Mouse (Mus musculus) lung, postnatal 14 days (tissue): ENCODE results near the gene Syne4.

ENCODE experiments used
- DNase-seq: peaks from one replicate; pipeline ENCODE4 v3.0.0; 2021

Syne4 gene

GRCm38 (mm10) chr7:30332622-30333259 is 18.1 kb downstream of the Syne4 start:
- no peak for DNase-seq

DNA sequence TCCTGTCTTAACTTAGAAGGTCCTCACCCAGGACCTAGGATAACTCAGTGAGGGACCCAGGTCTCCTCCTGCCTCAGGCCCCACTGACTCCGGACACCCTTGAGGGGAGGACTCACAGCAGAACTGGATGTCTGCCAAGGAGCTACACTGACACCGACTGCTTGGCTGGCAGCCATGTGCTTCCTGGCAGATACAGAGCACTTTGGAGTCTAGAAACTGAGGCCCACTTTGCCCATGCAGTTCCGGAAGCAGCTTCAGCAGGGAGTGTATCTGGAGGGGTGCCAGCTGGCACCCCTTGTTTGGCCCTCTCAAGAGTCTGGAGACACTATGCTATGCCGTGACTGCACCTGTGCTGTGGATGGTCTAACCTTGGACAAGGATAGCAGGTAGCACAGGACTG is 18.8 kb downstream of the Syne4 start:
- peak; percentile 74 for DNase-seq

DNA sequence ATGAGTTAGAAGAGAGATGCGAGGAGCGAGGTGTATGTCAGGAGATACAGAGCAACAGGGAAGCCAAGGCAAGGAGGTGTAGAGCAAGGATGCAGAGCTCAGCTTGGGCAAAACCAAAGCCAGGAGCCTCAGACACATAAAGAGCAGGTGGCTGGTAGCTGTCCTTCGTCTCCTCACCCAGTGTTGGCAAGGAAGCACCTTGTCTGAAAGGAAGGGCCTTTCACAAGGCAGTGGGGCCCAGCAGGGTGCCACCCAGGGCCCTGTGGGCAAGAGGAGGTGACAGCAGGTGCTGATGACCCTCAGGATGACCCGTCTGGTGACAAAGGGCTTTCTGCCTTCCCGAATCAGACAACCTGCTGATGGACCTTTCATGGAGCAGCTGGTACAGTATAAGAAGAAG is 20.0 kb downstream of the Syne4 start:
- no peak for DNase-seq

DNA sequence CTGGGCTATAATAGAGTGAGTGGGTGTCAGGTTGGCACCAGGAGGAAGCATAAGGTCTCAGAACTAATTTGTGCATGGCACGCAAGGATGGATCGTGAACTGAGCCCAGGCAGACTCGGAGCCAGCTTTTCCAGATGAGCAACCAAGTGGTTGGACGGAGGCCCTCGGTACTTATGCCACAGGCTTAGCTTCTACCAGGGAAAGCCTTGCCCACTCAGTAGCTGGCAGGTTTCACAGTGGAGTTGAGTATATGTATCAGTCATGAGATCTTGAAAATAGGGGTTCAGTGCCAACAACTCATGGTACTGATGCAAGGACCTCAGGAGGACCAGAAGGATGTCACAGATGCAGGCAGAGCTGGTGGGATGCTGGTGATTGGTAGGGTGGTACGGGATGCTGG is 21.1 kb downstream of the Syne4 start:
- DNase-seq = no peak

DNA sequence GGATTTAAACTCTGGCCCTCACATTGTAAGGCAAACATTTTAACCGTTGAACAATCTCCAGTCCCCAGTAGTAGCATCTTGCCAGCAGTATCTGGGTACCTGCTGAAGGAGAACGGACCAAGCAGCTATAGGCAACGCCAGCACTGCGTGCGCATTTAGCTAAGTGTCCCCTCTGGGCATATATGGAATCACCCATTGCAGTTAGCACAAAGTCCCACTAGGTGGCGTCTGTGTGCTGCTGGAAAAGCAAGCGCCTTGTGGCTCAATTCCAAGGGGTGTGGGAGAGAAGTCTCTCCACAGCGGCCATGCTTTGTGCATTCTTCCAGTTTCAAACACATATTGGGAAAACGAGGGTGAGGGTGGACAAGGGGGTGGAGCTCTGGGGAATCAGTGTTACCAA is 21.8 kb downstream of the Syne4 start:
- DNase-seq = peak; percentile 90

- no peak for DNase-seq
Observed at GRCm38 (mm10) chr7:30339432-30340109, 25.0 kb downstream of the Syne4 start.

DNA sequence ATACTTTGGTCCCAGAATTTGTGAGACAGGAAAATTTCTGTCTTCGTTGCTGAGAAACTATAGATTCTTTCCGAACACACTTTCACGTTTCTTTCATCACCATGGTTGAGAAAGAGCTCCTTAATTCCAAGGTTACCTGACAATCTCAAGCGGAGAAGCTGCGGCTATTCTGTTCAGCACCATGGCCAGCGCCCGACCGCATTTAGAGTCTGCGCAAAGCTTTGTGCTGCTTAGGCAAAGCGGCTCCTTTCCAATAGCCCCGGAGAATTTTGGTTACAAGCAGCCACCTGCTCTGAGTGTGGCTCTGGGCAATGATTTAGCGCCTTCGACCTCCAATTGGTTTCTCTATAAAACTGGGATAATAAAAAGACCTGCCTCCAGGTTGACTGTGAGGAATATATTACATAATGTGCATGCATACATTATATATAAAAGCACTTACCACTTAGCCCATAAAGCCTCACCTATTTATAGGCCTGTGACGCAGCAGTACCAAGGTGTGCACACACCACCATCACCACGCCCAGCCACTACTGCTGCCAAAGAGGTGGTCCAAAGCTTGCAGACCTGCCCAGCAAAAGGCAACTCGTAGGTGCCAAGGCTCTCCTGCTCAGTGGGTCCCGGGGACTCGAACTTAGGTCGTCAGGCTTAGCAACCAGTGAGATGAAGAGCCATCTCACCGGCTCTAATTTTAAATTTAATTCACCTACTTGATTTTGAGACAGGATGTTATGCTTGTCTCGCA is 32.2 kb downstream of the Syne4 start:
- peak; percentile 82 for DNase-seq

GRCm38 (mm10) chr7:30347828-30348227 is 33.2 kb downstream of the Syne4 start:
- DNase-seq = peak; percentile 59

- peak; percentile 80 for DNase-seq
Observed at GRCm38 (mm10) chr7:30353279-30353822, 38.7 kb downstream of the Syne4 start.

- DNase-seq = no peak
Observed at GRCm38 (mm10) chr7:30354059-30354458, 39.5 kb downstream of the Syne4 start.

DNA sequence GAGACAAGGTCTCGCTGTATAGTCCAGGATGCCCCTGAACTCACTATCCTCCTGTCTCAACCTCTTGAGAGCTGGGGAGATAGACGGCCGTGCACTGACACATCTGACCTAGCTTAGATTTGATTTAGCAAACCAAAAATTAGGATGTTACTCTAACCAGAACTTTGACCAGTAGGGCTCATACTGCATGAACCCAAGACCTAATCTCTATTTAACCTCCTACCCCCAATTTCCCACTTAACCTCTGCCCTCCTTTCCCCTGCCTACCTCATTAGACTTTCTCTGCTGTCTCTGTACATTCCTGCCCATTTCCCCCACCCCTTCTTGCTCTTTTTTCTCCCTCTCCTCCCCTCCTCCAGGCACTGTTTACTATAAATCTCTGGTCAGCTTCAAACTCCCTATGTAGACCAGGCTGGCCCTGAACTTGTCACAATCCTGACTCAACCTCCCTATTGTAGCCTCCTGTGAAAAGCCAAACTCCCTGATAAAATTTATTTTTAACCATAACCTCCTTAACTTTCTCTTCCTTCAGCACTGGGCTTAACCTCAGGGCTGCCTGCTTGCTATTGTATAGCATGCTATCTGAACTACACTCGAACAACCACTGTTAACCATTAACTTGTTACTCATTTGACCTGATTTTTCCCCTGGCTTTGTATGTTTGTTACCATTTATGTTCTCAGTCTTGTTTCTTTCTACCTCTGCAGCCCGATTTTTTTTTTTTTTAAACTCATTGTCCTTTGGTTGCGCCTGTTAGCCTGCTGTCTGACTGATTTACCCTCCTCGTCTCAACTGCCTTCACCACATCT is 44.0 kb downstream of the Syne4 start:
- DNase-seq = no peak

DNA sequence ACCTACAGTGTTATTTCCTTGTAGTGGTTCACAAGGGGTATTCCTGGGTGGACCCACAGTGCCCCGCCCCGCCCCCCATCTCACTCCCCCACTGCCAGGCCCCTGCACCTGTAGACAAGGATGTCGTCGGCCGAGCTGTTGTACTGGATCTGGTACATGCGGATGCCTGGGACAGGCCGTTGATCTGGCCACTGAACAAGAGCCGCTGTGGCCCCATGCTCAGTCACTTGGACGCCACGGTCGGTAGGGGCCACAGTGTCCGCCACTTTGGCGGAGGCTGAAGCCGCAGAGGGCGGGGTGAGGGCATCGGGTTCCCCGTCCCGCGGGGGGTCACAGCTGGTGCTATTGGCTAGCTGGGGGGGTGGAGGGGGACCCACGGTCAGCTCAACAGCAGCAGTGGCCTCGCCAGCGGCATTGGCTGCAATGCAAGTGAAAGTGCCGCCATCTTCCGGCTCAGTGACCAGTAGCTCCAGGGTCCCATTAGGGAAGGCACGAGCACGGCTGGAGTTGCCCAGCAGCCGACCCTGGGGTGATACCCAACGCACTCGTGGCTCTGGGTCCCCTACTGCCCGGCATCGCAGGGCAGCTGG is 44.8 kb downstream of the Syne4 start:
- no peak for DNase-seq

DNA sequence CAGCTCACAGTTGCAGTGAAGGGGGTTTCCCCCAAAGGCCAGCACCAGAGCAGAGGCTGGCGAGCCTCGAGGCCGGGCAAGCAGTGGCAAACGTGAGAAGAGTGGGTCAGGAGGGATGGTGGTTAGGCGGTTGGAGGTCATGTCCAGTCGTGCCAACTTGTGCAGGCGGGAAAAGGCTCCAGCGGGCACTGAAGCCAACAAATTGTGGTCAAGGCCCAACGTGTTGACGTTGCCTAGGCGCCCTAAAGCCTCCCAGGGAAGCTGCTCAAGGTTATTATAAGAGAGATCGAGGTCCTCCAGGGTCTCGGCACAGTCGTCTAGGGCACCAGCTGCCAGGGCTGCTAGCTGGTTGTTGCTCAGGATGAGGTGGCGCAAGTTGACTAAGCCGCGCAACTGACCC is 45.4 kb downstream of the Syne4 start:
- no peak for DNase-seq

GRCm38 (mm10) chr7:30362652-30363343 is 48.2 kb downstream of the Syne4 start, which contains the start of gene Lrfn3:
Gene Lrfn3, minus strand, starts transcription at chr7:30362772.
- peak; percentile 41 for DNase-seq

GRCm38 (mm10) chr7:30363344-30363738 is 48.7 kb downstream of the Syne4 start:
- no peak for DNase-seq

GRCm38 (mm10) chr7:30367466-30367865 is 52.9 kb downstream of the Syne4 start:
- DNase-seq = no peak
